Mouse (Mus musculus): ENCODE results near the gene Fam162a.
"Not testable (repeated sequence)": the region's sequence is repeated elsewhere in the genome, so short reads cannot be mapped to it uniquely, and the experiment has no call there.

Gene Fam162a

GRCm38 (mm10) chr16:36063315-36063714, 8.1 kb downstream of the Fam162a start:
- in situ Hi-C loops (cut with MseI, MboI): no loop called here

GRCm38 (mm10) chr16:36062534-36062933, 8.9 kb downstream of the Fam162a start:
- in situ Hi-C loops (cut with MseI, MboI): not testable (repeated sequence)

DNA sequence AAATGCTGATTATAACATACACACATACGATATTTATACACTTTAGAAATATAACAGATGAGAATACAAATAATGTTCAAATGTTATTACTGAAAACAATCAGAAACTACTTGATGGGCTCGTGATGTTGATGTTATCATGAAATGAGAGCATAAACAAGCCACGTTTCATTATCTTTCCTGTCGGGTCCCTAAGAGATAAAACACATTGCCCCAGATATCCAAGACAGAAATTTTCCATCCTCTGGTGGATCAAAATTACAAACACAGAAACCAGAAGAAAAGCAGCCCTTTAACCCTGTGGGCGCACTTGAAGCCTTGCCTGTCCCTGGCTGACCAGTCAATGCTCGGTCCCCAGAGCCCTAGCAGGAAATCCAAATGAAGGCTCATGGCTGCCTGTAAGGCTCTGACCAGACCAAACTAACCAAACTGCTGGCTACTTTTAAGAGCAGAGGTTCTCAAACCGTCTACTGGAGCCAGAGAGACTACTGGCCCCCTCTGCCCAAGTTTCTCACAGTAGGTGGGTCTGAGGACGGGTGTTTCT, 13.4 kb downstream of the Fam162a start:
- in situ Hi-C loops (cut with MseI, MboI): no loop called here

DNA sequence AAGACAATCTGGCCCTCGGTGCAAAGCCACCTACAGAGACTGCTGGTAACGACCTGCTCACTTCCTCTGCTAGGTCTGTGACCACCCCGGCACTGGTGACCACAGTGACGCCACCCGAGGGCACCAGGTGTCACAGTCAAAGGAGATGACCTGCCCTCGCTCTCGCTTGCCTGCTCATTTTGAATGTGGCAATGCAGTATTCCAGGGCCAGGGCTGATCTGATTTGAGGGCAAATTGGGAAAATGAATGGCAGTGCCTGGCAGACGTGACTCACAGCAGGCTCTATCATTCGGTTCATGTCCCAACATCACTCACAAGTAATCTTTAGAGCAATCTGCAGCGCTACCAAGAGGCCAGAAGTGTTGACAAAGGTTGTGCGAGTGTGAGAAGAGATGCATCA, 15.0 kb downstream of the Fam162a start:
- in situ Hi-C loops (cut with MseI, MboI): no loop called here

DNA sequence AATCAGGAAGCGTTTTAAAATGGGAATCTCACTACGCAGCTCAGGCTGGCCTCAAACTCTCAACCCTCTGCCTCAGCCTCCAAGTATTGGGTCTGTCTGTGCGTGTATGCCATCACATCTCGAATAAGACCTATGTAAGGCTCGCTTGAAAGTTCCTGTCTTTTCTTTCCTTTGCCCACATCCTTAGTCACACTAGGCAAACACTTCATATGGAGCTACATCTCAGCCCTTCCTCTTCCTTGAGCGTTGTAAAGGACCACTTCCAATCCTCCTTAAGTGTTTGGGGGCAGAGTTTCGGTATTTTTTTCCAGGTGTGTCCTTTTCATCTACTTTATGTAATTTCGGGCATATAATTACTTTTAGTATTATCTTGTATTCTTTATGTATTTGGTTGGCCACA, 16.5 kb downstream of the Fam162a start:
- in situ Hi-C loops (cut with MseI, MboI): no loop called here

GRCm38 (mm10) chr16:36053524-36054275, 17.7 kb downstream of the Fam162a start:
- in situ Hi-C loops (cut with MseI, MboI): no loop called here

- in situ Hi-C loops (cut with MseI, MboI): no loop called here
Measured at GRCm38 (mm10) chr16:36051491-36051890, 19.9 kb downstream of the Fam162a start.

DNA sequence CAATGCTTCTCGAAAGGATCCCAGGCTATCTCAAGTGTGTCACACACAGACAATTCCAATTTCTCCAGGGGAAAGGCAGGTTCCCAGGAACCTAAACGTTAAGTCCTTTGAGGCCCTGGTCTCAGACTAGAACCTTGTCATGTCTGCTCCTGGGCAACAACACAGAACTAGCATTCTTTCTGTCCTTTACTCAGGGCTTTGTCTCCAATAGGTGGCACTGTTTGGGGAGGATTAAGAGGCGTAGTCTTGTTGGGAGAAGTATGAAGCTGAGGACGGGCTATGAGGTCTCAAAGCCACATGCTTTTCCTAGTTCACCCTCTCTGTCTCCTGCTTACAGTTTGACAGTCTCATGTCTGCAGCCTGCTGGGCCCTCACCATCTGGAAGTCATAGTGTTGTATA, 23.9 kb downstream of the Fam162a start:
- in situ Hi-C loops (cut with MseI, MboI): no loop called here

GRCm38 (mm10) chr16:36043964-36044363, 27.4 kb downstream of the Fam162a start:
- in situ Hi-C loops (cut with MseI, MboI): no loop called here

DNA sequence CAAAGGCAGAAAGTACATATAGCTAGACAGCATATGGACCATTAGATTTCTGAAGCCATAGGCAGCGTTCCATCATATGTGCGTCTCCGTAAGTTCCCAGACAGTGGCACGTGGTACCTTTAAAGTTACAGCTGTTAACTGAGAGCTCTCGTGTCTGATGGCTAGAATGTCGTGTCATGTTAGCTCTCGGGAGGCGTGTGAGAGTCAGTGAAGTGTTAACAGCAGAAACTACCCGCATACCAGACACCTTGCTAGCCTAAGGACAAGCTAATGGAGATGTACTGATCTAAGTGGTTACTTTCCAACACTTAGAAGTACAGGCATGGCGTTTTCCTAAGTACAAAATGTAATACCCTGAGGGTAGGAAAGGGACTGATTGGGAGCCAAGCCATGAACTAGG, 28.3 kb downstream of the Fam162a start:
- in situ Hi-C loops (cut with MseI, MboI): no loop called here

- in situ Hi-C loops (cut with MseI, MboI): no loop called here
Measured at GRCm38 (mm10) chr16:36041625-36042020, 29.8 kb downstream of the Fam162a start.

DNA sequence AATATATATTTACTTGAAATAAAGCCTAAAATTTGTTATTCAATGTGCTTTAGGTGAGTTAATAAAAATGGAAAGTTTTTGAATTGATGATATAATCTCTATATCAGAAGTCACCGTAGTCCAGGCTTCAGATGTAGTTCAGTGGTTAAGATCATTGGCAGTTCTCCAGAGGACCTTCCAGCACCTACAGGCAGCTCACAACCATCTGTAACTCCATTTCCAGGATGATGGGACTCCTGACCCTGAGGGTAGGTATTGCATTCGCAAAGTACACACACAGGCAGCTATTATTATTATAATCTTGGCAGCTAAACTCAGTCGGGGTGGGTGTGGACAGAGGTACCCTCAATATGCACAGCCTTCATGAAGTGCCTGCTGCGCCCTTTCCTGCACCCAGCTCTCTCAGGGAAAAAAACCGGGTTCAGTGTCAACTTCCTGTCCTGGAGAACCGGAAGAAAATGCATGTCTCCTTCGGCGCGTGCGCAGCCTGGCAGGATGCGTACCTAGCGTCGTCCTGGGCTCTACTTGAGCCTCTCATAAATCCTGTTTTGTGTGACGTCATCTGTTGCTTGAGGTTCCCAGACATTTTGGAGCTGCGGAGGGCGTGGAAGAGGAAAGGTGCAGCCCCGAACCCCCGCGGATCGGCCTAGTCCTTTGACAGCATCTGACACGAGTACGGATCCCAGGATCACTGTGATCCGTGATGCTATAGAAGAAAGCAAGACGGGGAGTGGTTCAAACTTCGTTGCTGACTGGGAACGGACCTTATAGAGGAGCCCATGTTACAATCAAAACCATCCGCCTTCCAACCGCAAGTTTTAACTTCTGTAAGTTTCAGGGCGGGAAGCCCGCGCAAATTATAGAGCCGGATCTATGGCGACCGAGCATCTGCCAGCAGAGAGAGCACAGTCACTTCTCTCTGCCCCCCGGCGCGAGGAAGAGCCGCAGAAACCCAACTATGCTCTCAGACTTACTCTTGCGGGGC, 30.5 kb downstream of the Fam162a start, which contains the start of gene Wdr5b:
Gene Wdr5b, plus strand, starts transcription at position 551 of the 985 bp plus-strand sequence.
- in situ Hi-C loops (cut with MseI, MboI): no loop called here

DNA sequence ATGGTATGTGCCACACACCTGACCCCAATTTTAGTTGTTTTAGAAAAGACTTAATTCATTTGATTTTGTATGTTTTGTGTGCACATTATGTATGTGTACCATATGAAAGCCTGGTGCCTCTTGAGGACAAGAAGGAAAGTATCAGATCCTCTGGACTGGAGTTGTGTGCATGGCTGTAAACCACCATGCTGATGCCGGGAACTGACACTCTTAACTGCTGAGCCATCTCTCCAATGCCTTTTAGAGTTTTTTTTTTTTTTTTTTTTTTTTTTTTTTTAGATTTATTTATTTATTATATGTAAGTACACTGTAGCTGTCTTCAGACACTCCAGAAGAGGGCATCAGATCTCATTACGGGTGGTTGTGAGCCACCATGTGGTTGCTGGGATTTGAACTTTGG, 43.3 kb downstream of the Fam162a start:
- in situ Hi-C loops (cut with MseI, MboI): not testable (repeated sequence)

DNA sequence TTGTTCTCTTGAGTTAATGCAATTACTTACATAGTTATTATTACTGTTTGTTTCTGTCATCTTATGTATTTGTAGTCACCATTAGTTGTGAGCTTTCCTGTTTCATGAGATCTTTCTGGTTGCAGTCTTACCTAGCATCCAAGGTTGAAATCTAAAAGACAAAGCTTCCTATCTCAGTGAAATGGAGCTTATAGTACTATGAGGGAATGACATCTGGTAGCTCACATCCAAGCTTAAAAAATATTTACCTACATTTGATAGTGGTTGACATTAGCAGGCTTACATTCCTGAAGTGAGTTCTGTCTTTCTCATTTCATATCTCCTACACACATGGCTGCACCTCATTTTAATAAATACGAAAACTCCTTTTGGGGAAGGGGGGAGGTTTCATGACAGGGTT, 55.1 kb downstream of the Fam162a start:
- in situ Hi-C loops (cut with MseI, MboI): no loop called here

GRCm38 (mm10) chr16:36008396-36008795, 63.0 kb downstream of the Fam162a start:
- in situ Hi-C loops (cut with MseI, MboI): no loop called here

DNA sequence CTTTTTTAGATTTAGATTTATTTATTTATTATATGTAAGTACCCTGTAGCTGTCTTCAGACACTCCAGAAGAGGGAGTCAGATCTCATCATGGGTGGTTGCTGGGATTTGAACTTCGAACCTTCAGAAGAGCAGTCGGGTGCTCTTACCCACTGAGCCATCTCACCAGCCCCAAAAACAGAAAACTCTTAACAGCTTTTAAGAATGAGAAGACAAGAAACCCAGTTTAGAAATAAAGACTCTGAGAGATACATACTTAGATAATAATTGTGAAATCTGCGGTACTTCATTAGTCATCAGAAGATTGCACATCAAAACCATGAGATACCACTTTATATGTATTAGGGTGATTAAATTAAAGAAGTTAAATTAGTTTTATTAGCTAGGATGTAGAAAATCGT, 72.5 kb downstream of the Fam162a start:
- in situ Hi-C loops (cut with MseI, MboI): not testable (repeated sequence)

All from mouse trophoblast stem cell (cell line).